Mouse (Mus musculus): ENCODE data around the gene Cul3. TPM values are rescaled to one million over a fixed set of nuclear protein-coding genes. Genes with fewer than 3 reads are reported as not detected.

The Cul3 gene
- polyA plus RNA-seq, 1 experiment from 2014 or later = 37.5 TPM

GRCm38 (mm10) chr1:80340061-80340435, 232 bp downstream of the Cul3 start:
- no peaks in the 10 kb centered on the region for H3K9me3 ChIP-seq
- DNase-seq (ENCODE audit: low spot score) = peak; percentile 76
- H3K4me3 ChIP-seq = peak overlapping the region; percentile 90
- no peaks in the 10 kb centered on the region for H3K27me3 ChIP-seq (replicated peaks; ENCODE audit: low read depth, poor library complexity, severe bottlenecking)
- peaks cover 27% of the 10 kb centered on the region for H3K4me1 ChIP-seq
- under 1% methylated on average over 59 of the region's 59 CpGs for WGBS
- peak overlapping the region; percentile 97 for H3K27ac ChIP-seq (replicated peaks)
- H3K36me3 ChIP-seq (replicated peaks) = peaks cover 6% of the 10 kb centered on the region; the same call in 1 of the 2 replicates

- DNase-seq (ENCODE audit: low spot score) = peak; percentile 10
- peaks cover 6% of the 10 kb centered on the region; the same call in 1 of the 2 replicates for H3K36me3 ChIP-seq (replicated peaks)
- WGBS = under 1% methylated on average over 33 of the region's 33 CpGs
Measured at GRCm38 (mm10) chr1:80339425-80340021, 757 bp downstream of the Cul3 start.

GRCm38 (mm10) chr1:80338398-80338797, 1.9 kb downstream of the Cul3 start:
- peak overlapping the region; percentile 90 for H3K4me3 ChIP-seq
- 63% methylated on average over 1 of the region's 1 CpGs for WGBS
- no peak for DNase-seq (ENCODE audit: low spot score)
- no peaks in the 10 kb centered on the region for H3K9me3 ChIP-seq
- H3K4me1 ChIP-seq = peaks cover 31% of the 10 kb centered on the region
- peaks cover 6% of the 10 kb centered on the region; the same call in 1 of the 2 replicates for H3K36me3 ChIP-seq (replicated peaks)
- no peaks in the 10 kb centered on the region for H3K27me3 ChIP-seq (replicated peaks; ENCODE audit: low read depth, poor library complexity, severe bottlenecking)
- H3K27ac ChIP-seq (replicated peaks) = no peak overlapping the region

More at GRCm38 (mm10) chr1:80339425-80340021, 757 bp downstream of the Cul3 start:
- H3K9me3 ChIP-seq = no peaks in the 10 kb centered on the region
- peak overlapping the region; percentile 90 for H3K4me3 ChIP-seq
- no peaks in the 10 kb centered on the region for H3K27me3 ChIP-seq (replicated peaks; ENCODE audit: low read depth, poor library complexity, severe bottlenecking)
- H3K4me1 ChIP-seq = peaks cover 28% of the 10 kb centered on the region
- H3K27ac ChIP-seq (replicated peaks) = peak overlapping the region; percentile 97

- H3K27me3 ChIP-seq (replicated peaks; ENCODE audit: low read depth, poor library complexity, severe bottlenecking) = no peaks in the 10 kb centered on the region
- no peak overlapping the region for H3K4me3 ChIP-seq
- 89% methylated on average over 1 of the region's 1 CpGs for WGBS
- H3K36me3 ChIP-seq (replicated peaks) = peaks cover 6% of the 10 kb centered on the region; the same call in 1 of the 2 replicates
- H3K4me1 ChIP-seq = peaks cover 34% of the 10 kb centered on the region
- DNase-seq (ENCODE audit: low spot score) = no peak
- H3K9me3 ChIP-seq = no peaks in the 10 kb centered on the region
- H3K27ac ChIP-seq (replicated peaks) = no peak overlapping the region
Measured at GRCm38 (mm10) chr1:80335726-80336368, 4.4 kb downstream of the Cul3 start.

GRCm38 (mm10) chr1:80335118-80335517, 5.2 kb downstream of the Cul3 start:
- Histone ChIP-seq H3K4me1 (peaks cover 41% of the 10 kb centered on the region), H3K36me3 (replicated peaks) (peaks cover 6% of the 10 kb centered on the region; the same call in 1 of the 2 replicates), H3K27ac (replicated peaks) (no peak overlapping the region), H3K9me3 (no peaks in the 10 kb centered on the region), H3K27me3 (replicated peaks; ENCODE audit: low read depth, poor library complexity, severe bottlenecking) (no peaks in the 10 kb centered on the region), H3K4me3 (no peak overlapping the region)
- WGBS = 98% methylated on average over 1 of the region's 1 CpGs
- DNase-seq (ENCODE audit: low spot score) = no peak

- Histone ChIP-seq H3K4me3 (no peak overlapping the region), H3K36me3 (replicated peaks) (peaks cover 4% of the 10 kb centered on the region; the same call in 1 of the 2 replicates), H3K27me3 (replicated peaks; ENCODE audit: low read depth, poor library complexity, severe bottlenecking) (no peaks in the 10 kb centered on the region), H3K27ac (replicated peaks) (no peak overlapping the region), H3K4me1 (peaks cover 24% of the 10 kb centered on the region), H3K9me3 (no peaks in the 10 kb centered on the region)
- 85% methylated on average over 2 of the region's 2 CpGs for WGBS
- no peak for DNase-seq (ENCODE audit: low spot score)
Measured at GRCm38 (mm10) chr1:80330970-80331369, 9.3 kb downstream of the Cul3 start.

GRCm38 (mm10) chr1:80325761-80326160, 14.5 kb downstream of the Cul3 start:
- H3K4me1 ChIP-seq = peaks cover 9% of the 10 kb centered on the region
- H3K27me3 ChIP-seq (replicated peaks; ENCODE audit: low read depth, poor library complexity, severe bottlenecking) = no peaks in the 10 kb centered on the region
- 93% methylated on average over 2 of the region's 2 CpGs for WGBS
- peaks cover 12% of the 10 kb centered on the region; the same call in 1 of the 2 replicates for H3K36me3 ChIP-seq (replicated peaks)
- H3K27ac ChIP-seq (replicated peaks) = no peak overlapping the region
- no peaks in the 10 kb centered on the region for H3K9me3 ChIP-seq
- DNase-seq (ENCODE audit: low spot score) = no peak
- no peak overlapping the region for H3K4me3 ChIP-seq

- H3K27ac ChIP-seq (replicated peaks) = no peak overlapping the region
- no peaks in the 10 kb centered on the region for H3K4me1 ChIP-seq
- peaks cover 12% of the 10 kb centered on the region; the same call in 1 of the 2 replicates for H3K36me3 ChIP-seq (replicated peaks)
- no peaks in the 10 kb centered on the region for H3K27me3 ChIP-seq (replicated peaks; ENCODE audit: low read depth, poor library complexity, severe bottlenecking)
- DNase-seq (ENCODE audit: low spot score) = no peak
- no peaks in the 10 kb centered on the region for H3K9me3 ChIP-seq
- H3K4me3 ChIP-seq = no peak overlapping the region
Measured at GRCm38 (mm10) chr1:80324370-80324769, 15.9 kb downstream of the Cul3 start.

GRCm38 (mm10) chr1:80315533-80316045, 24.7 kb downstream of the Cul3 start:
- Histone ChIP-seq H3K9me3 (no peaks in the 10 kb centered on the region), H3K4me3 (no peak overlapping the region), H3K4me1 (no peaks in the 10 kb centered on the region), H3K27me3 (replicated peaks; ENCODE audit: low read depth, poor library complexity, severe bottlenecking) (no peaks in the 10 kb centered on the region), H3K27ac (replicated peaks) (no peak overlapping the region), H3K36me3 (replicated peaks) (0 out of 2 replicates have a peak, but pooled peaks cover 7% of the 10 kb centered on the region)
- 86% methylated on average over 3 of the region's 3 CpGs for WGBS
- no peak for DNase-seq (ENCODE audit: low spot score)

GRCm38 (mm10) chr1:80293307-80293706, 47.0 kb downstream of the Cul3 start:
- no peaks in the 10 kb centered on the region; the same call in 1 of the 2 replicates for H3K36me3 ChIP-seq (replicated peaks)
- DNase-seq (ENCODE audit: low spot score) = no peak
- H3K4me3 ChIP-seq = no peak overlapping the region
- 79% methylated on average over 4 of the region's 4 CpGs for WGBS
- H3K27me3 ChIP-seq (replicated peaks; ENCODE audit: low read depth, poor library complexity, severe bottlenecking) = no peaks in the 10 kb centered on the region
- no peaks in the 10 kb centered on the region for H3K9me3 ChIP-seq
- no peaks in the 10 kb centered on the region for H3K4me1 ChIP-seq
- no peak overlapping the region for H3K27ac ChIP-seq (replicated peaks)

- H3K27me3 ChIP-seq (replicated peaks; ENCODE audit: low read depth, poor library complexity, severe bottlenecking) = no peaks in the 10 kb centered on the region
- peaks cover 86% of the 10 kb centered on the region for H3K36me3 ChIP-seq (replicated peaks)
- WGBS = 87% methylated on average over 1 of the region's 1 CpGs
Measured at GRCm38 (mm10) chr1:80278731-80279130, 61.5 kb downstream of the Cul3 start.

GRCm38 (mm10) chr1:80260443-80260842, 79.8 kb downstream of the Cul3 start:
- H3K4me3 ChIP-seq = no peak overlapping the region
- no peaks in the 10 kb centered on the region for H3K9me3 ChIP-seq
- DNase-seq (ENCODE audit: low spot score) = no peak
- no peaks in the 10 kb centered on the region for H3K27me3 ChIP-seq (replicated peaks; ENCODE audit: low read depth, poor library complexity, severe bottlenecking)
- 89% methylated on average over 1 of the region's 1 CpGs for WGBS
- no peak overlapping the region for H3K27ac ChIP-seq (replicated peaks)
- peaks cover 14% of the 10 kb centered on the region for H3K36me3 ChIP-seq (replicated peaks)
- no peaks in the 10 kb centered on the region for H3K4me1 ChIP-seq

More at GRCm38 (mm10) chr1:80278731-80279130, 61.5 kb downstream of the Cul3 start:
- DNase-seq (ENCODE audit: low spot score) = no peak
- Histone ChIP-seq H3K4me3 (no peak overlapping the region), H3K9me3 (no peaks in the 10 kb centered on the region), H3K27ac (replicated peaks) (no peak overlapping the region), H3K4me1 (no peaks in the 10 kb centered on the region)

GRCm38 (mm10) chr1:80258632-80259031, 81.6 kb downstream of the Cul3 start:
- Histone ChIP-seq H3K27me3 (replicated peaks; ENCODE audit: low read depth, poor library complexity, severe bottlenecking) (no peaks in the 10 kb centered on the region), H3K4me3 (no peak overlapping the region), H3K4me1 (no peaks in the 10 kb centered on the region), H3K9me3 (no peaks in the 10 kb centered on the region), H3K27ac (replicated peaks) (no peak overlapping the region), H3K36me3 (replicated peaks) (no peaks in the 10 kb centered on the region; the same call in 1 of the 2 replicates)
- WGBS = 80% methylated on average over 4 of the region's 4 CpGs
- no peak for DNase-seq (ENCODE audit: low spot score)
